Mouse (Mus musculus) gastrocnemius, postnatal 4 days (tissue): ENCODE results near the gene Ptbp2. TPM values are rescaled to one million over a fixed set of nuclear protein-coding genes. Genes with fewer than 3 reads are reported as not detected.
A peak's percentile ranks its signal among the peaks of the same experiment; 100 is the strongest.

Source experiments
- DNase-seq, 2 experiments: peaks; one replicate each; pipeline ENCODE4 v3.0.0; 2021 to 2022; ENCODE audit warnings: low spot score in 2 of 2, mixed read lengths in 2 of 2
- long read RNA-seq, 2 experiments: library from polyadenylated mRNA; stranded (forward); transcript quantifications; one replicate each; pipeline ENCODE4 v2.0.0; 2021
- total RNA-seq, 2 experiments: library from RNA; stranded (reverse); gene quantifications; 2 replicates each; pipeline ENCODE4 v1.2.3; 2021

Ptbp2 gene
- 10 to 100 TPM; 49.3 to 56.5 TPM for total RNA-seq
- long read RNA-seq, experiment 1, transcript Ptbp2-213 (14 exons, 3,777 nt): minor isoform, 5 of 28 reads
- long read RNA-seq, experiment 1, transcript Ptbp2-201 (14 exons, 3,364 nt): major isoform, 7 of 28 reads
- long read RNA-seq, experiment 1, partial matches to known transcripts: 1 of 28 reads
- long read RNA-seq, experiment 1, other reads (novel, unspliced or antisense): 15 of 28 reads
- long read RNA-seq, experiment 2, transcript Ptbp2-213 (14 exons, 3,777 nt): major isoform, 11 of 32 reads
- long read RNA-seq, experiment 2, partial matches to known transcripts: 8 of 32 reads
- long read RNA-seq, experiment 2, other reads (novel, unspliced or antisense): 9 of 32 reads

DNA sequence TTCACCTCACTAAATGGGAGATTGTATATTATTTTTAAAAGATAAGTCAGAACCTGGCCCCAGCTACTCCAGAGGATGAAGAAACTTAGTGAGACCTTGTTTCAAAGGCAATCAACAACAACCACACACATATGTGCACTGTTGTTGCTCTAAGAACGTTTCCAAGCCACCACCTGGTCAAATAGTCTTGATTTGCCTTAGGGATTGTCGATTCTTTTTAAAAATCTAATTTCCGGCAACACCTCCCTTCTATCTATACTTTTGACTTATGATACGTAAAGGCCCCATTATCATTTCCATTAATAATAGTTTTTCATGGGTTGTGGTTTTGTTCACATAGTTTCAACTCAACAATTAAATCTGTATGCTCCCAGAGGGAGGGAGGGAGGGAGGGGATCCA is at the start of gene Ptbp2:
Ptbp2 (minus strand) TSS at position 101 of the 400 bp plus-strand sequence.
- no peak for DNase-seq

DNA sequence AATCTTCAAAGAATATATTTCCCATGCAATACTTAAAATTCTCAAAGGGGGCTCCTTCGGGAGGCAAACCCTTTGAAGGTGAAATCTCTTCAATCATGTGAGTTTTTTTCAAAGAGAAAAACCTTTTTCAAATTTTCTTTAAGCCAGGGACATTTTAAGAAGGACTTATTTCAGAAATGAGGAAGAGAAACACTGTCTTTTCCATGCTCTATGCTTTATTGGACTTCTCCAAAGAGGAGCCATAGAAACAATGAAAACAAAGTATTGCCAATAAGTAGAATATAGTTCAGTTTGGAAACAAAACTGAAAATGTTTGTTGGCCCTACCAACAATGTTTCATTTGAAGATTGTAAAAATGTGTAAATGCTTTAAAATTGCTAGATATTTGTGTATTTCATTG is 30.4 kb upstream of the Ptbp2 start:
- no peak for DNase-seq

DNA sequence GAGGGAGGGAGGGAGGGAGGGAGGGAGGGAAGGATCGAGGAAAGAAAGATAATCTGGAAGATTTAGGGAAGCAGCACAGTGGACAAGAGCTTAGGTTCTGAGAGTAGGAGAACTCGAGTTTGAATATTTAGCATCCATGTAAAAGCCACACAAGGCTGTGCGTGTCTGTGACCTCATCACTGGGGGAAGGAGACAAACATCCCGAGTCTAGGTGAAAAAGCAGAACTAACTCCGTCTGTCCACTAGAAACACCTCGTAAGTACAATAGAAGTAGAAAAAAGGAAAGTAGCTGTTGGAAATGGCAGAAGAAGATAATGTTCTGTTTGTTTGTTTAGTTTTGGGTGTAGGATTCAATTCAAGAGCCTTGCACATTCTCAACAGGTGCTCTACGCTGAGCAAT is 21.9 kb upstream of the Ptbp2 start:
- DNase-seq: no peak

DNA sequence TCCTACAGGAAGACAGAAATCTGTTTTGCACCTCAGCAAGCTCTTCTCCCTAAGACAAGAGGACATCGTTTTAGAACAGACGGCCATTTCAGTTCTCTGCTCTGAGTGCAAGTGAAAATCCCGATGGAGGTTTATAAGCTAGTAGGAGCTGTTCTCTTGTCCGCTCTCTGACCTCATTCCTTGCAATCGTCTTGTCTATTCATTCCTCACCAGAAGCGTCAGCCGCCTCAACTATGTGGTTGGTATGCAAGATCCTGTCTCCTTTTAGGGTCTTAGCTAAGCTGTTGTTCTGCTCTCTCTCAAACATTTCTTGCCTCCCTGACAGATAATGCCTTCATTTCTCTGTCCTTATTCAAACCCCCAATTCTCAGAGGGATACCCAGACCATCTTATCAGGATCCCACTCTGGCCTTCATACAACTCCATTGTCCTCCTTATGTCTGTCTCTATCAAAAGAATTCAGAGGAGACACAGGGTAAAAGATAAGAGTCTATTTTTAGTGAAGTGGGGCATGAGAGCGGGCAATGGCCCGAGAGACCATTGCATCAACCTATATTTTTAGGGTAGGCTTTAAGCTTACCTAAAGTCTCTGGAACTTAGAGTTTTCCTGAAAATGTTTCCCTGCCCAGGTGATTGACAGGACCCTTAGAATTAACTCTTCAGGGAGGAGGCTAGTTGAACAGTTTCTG is 10.6 kb upstream of the Ptbp2 start:
- no peak for DNase-seq

DNA sequence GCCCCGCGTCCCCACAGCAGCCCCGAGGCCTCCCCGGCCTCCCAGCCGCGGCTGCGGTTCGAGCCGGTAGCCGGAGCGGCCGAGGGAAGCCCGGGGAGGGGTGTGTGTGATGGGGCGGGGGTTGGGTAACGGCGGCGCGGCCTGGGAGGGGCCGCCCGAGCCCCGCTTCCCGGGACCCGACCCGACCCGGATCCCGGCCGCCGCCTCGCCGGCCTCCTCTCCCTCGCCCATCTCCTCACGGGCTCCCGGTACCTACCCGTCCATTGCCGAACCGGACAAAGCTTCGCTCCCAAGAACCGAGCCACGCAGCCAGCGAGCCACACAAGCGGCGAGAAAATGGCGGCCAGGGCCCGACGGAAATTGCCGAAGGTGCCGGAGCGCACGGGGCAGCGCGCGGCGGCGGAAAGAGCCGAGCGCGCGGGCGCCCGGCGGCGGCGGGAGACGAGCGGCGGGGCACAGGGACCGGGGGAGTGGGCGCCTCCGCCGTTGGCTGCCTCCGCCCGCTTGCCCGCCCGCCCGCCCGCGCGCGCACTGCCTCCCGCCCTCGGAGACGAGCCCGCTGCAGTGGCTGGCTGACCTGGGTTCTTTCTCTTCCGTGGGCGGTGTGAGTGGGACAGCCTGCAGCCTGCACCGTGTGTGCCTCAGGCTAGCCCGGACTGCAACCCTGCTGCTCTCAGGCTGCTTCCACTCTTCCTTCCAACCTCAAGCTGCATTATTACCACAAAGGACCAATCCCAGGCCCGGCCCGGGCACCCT is 1.1 kb downstream of the Ptbp2 start:
- DNase-seq: peak; percentile 70 to 90

DNA sequence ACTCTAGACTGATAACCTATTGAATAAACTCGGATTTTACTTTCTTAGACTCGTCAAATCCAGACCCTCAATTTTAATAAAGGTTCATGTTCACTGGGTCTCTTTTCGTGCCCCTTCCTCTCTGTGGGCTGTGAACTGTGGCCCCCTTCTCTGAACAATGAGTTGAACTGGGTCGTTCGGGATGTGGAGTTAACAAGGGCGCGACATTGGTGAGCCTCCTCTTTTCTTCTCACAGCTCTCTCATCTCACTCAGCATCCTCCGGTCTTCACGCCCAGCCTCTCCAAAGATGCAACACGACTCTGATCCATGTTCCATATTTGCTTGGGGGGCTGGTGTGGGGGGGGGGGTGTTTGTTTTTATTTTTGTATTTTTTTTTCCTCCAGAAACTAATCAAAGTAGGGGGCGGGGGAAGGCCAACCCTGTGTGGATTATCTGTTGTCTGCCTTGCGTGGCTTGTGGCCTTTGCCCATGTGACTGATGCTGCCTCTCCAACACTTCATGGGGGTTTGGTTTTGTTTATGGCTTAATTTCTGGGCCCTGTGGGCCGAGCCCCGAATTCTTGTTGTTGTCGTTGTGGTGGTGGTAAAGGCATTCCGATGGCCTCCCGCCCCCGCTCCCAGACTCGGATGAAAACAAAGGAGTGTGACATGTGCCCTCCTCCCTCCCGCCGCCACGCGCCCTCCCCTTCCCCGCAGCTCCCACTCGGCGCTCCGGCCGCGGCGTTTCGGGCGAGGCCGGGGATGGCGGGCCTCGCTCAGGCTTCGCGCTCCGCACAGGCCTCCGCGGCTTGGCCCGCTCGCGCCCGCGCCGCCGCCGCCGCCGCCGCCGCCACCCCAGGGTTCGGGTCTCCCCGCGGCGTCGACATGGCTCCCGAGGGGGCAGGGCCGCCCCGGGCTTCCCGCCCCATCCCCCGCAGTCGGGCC is 2.0 kb downstream of the Ptbp2 start:
- peak; percentile 52 to 69 for DNase-seq

DNA sequence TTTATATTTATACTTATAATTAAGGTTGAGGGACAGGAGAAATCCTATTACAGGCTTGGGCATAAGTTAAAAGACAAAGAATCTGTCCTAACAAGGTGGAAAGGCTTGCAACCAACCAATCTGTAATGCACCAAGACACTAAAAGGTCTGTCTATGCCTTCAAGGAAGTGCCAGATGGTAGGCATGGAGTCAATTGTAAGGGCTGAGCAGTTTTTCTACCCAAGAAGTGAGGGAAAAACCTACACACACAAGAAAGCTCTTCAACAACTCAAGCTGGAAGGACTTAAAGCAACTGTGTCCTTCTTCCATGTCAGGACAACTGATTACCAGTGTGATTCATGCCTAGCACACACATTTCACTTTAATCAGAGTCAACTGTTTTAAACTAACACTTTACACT is 3.4 kb downstream of the Ptbp2 start:
- no peak for DNase-seq

DNA sequence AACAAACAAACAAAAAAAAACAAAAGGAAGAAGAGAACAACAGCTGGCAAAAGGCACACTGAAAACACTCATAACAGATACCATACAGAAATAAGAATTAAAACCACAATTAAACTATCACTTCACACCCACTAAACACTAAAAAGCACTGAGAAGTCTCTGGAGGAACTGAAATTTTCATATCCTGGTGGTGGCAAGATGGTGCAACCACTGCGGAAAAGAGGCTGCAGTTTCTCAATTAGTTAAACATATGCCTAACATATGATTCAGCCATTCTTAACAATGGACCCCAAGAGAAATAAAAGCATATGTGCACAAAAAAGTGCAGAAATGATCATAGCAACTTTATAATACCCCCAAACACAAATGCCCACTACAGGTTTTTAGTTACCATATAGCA is 5.0 kb downstream of the Ptbp2 start:
- DNase-seq: no peak

DNA sequence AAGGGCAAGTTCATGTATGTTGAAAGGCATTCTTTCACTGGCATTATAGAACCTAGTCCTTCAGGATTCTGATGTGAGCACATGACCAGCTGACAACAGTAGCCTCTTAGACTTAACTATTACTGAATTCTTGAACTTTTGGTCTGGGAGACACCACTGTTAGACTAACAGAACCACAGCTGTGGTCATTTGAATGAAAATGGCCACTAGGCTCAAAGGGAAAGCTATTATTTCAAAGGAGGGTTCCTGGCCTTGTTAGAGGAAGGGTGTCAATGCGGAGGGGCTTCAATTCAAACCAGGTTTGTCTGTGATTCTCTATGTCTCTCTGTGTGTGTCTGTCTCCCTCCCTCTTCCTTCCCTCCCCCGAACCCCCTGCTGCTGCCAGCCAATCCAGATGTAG is 5.8 kb downstream of the Ptbp2 start:
- no peak for DNase-seq

DNA sequence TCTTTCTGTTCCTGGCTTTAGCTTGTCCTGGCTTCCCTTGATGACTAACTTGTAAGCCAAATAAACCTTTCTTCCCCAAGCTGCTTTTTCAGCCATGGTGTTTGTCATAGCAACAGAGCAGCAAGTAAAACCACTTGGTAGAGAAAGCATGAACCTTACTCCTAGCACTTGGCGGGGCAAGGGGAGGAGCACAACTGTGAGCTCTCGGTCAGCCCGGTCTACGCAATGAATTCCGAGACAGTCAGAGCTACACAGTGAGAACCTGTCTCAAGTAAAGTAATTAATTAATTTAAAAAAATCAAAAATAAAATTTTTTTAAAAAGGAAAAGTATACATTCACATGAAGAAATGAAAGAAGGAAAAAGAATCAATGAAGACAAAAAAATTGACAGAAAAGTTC is 8.1 kb downstream of the Ptbp2 start:
- no peak for DNase-seq

DNA sequence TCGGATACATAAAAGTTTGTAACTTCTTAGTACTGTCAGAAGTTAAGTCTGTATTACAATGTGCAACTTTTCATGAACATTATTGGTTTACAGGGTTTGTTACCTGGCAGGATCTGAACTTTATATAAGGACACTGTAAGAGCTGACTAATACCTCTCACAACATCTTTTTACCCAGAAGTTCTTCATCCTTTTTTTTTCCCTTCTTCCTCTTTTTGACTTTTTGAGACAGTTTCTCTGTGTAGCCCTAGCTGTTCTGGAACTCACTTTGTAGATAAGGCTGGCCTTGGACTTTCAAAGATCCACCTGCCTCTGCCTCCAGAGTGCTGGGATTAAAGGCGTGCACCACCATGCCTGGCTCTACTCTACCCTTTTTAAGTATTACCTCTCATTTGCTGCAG is 11.5 kb downstream of the Ptbp2 start:
- no peak for DNase-seq

DNA sequence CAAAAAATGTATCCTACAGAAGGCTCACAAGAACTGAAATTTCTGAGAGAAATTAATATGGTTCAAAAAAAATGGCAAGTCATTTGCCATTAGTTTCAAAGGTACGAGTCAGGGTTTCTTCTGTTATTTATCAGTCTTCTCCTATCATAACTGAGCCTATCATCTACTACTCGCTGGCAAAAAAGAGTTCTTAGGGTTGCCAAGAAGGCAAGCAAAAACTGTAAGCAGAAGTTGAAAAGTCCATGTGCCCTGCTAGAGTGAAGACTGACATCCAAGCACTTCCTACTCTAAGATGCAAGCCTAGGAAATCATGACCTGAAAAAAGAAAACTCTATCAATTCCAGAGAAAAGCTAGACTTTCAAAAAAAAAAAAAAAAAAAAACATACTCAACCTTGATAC is 20.5 kb downstream of the Ptbp2 start:
- DNase-seq: no peak

DNA sequence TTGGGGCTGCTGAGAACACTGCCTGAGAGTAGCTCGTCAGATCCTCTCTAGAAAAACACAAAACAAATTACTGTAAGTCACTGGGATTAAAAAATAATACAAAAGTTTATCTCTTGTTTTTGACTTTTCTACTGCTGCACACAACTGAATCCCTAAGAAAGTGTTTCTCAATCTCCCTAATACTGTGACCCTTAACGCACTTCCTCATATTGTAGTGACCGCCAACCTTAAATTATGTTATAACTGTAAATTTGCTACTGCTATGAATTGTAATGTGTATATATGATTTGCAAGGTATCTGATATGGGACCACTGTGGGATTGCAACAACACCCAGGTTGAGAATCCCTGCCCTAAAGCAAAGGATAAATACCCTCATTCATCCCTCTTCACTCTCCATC is 22.5 kb downstream of the Ptbp2 start:
- DNase-seq: no peak

DNA sequence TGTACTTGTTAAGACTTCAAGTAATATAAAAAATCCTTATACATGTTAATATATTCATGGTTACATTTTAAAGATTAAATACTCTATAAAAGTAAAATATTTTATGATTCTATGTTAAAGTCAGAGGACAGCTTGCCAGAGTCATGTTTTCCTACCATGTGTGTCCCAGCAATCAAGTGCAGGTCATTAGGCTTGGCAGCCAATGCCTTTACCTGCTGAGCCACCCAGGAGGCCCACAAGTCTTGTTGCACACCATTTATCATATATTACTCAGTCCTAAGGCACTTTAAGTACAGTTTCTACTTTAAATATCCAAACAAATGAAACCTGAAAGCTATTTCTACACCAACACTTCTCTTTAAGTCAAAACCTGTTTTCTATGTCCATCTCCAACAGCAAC is 30.5 kb downstream of the Ptbp2 start:
- no peak for DNase-seq

DNA sequence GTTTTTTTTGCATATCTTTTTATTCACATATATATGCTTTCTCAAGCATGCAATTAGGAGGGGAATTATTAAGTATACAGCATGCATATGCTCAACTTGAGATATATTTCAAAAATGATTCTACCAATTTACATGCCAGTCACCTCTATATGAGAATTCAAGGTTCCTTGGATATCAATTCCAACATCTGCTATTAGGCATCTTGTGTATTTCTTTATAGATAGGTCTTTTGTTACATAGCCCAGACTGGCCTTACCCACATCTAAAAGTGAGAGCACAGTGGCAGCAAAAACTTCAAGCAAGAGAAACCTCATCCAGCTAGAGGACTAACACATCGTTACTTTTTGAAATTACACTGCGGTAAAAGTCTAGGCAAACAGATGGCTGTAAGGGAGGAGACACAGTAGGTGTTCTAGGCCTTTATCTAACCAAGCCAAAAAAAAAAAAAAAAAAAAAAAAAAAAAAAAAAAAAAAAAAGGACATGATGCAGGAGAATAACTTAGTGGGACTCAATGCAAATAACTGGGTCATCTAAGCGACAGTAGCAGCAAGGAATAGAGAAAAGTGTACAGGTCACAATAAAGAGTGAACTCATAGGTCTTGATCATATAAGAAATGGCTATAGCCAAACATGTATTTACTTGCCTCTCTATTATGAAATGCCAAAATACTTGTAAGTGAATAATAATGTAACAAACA is 34.6 kb downstream of the Ptbp2 start:
- no peak for DNase-seq

DNA sequence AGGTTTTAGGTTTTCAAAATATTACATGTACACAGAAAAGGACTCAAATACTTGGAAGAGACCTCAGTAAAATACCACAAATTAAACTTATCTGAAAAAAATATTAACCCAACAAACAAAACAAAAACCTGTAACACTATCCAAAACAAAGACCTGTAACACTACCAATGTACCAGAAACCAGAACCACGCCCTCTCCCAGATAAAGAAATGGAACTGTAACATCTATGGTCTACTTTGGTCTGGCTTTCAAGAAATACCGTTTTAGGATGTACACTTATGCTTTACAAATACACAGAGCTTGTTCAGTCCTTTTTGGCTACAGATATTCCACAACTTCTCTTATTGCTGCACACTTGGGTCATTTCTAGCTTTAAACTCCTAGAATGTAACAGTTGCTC is 35.1 kb downstream of the Ptbp2 start:
- no peak for DNase-seq

DNA sequence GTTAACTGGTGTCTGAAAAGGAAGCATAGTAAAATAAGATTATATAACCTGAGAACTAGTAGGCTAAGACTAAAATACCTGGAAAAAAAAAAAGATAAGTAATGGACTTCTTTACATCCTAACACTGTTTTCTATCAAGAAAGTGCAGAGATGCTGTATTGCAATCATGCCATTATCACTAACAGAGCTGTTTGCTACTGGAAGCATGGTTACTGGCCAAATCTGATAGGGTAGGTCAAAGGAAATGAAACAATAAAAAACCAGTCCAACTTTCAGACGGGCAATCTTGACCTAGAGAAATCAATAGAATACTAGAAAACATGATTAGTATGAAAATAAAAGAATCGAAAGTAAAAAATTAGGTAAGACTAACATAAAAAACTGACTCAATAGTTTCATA is 37.6 kb downstream of the Ptbp2 start:
- DNase-seq: no peak

DNA sequence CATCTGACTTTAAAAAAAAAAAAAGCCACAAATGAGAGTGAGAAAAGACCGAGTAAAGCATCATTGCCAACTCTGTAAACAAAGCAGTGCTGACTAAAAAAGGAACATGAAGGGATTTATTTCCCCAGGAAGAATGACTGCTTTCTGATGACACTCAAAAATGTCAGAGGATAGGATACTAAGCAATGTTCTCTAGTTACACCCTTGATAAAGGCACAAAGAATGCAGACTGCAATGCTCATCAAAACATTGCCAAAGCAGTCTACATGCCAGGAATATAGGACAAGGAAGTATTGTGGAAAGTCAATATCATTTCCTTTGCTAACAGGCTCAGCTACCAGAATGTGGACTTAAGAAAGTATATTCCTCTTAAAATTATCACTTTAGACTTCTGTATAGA is 38.5 kb downstream of the Ptbp2 start:
- DNase-seq: no peak

DNA sequence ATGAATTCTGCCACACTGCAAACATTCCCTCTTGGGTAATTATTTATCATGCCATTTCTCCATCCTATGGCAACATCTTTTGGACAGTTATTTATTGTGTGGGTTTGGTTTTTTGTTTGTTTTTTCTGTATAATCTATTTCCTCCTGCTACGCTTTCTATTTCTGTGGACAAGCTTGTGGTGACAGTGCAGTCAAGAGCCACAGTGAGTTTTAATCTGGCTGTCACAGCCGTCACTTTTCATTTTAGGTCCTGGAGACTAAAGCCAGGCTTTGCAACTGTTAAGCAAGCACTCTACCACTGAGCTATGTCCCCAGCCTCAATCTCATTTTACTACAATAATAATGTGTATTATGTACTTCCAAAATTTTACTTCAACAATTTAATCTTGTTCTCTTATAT is 54.4 kb downstream of the Ptbp2 start:
- DNase-seq: no peak

DNA sequence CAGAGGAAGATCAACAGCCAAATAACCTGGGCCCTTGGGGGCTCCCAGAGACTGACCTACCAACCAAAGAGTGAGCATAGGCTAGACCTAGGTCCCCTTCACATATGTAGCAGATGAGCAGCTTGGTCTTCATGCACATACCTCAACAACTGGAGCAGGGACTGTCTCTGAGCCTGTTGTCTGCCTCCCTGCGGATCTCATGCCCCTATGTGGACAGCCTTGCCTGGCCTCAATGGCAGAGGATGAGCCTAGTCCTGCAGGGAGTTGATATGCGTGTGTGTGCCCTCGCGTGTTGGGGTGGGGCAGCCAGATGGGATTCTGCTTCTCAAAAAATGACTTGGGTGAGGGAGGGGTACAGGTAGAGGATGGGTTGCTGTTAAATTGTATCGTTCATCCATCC is 72.2 kb downstream of the Ptbp2 start:
- DNase-seq: no peak

DNA sequence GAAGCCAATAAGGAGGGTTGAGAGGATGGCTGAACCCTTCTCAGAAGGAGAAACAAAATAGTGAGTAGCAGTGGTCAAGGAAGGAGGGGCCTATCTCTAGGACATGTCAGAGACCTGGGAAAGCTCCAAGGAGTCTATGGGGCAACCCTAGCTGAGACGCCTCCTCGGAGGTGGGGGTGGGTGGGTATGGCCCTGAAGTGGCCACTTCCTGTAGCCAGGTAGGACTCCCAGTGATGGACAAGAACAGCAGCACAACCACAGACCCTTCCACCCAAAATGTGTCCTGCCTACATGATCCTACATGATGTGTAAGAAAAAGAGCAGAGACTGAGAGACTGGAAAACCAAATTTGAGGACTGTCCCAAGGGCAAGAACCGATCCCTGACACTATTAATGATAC is 72.8 kb downstream of the Ptbp2 start:
- no peak for DNase-seq
